Mouse (Mus musculus): ENCODE measurements around the gene St3gal4.

DNA sequence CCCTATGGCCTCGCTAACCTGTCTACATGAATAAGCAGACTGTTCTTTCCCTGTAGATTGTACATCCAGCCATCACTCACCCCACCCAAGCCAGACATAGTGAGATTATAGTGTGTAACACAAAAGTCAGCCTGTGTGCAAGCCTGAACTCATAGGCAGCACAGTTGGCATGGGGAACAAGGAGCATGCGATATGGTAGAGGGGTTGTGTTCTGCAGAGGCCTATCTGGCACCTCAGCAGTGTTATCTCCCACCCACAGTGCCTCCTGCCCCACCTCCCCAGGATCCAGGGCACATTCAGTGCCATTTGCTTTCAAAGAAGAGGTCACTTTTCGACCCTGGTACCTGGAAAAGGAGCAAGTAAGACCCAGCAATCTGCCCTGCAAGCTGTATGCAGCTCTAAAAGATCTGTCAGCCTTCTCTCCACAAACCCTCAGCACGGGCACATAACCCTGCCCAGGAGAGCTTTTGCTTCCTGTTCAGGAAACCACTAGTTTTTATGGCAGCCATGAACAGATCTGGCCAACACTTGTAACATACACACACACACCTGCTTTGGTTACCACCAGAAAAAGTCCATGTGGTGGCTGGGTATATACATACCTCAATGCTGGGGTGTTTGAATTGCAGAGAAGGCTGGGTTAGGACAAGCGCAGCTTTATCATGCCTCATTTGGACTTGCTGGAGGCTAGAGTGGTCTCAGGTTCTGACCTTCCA is 3.6 kb upstream of the St3gal4 start:
- TF ChIP-seq EP300 (IDR thresholded peaks at IDR 0.05; ENCODE audit: insufficient read depth, low read depth, low read length) (no peak), CTCF (IDR thresholded peaks at IDR 0.05) (no peak)

All from heart, adult 2 months (tissue).